Mouse (Mus musculus): Measurements from ENCODE around the gene Rtn4rl1. TPM values are rescaled to one million over a fixed set of nuclear protein-coding genes. Genes with fewer than 3 reads are reported as not detected.

Rtn4rl1 gene
- polyA plus RNA-seq, 1 experiment from 2014 or later = 12.4 TPM

DNA sequence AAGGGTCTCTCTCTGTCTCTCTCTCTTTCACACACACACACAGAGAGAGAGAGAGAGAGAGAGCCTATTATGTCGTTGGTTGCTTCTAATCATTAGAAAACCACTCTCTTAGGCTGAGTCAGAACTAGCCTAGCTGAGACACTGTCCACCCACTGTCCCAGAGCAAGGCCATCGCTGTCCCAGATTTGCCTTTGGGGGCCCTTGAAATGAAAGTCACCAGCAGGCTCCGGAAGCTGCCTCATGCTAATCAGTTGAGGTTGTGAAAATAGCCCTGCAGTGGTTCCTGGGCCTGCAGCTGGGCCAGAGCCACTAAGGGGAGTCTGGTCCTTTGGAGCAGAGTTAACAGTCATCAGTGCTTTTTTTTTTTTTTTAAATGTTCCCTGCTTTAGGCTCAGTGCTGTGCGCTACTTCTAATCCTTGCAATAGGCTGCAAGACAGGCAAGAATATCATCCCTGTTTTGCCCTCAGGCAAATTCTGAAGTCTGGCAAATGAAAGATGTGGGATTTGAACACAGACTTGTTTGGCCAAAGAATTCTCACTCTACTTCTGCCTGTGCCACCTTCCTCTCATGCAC, 92.4 kb downstream of the Rtn4rl1 start:
- 34% methylated on average over 4 of the region's 4 CpGs for WGBS
- peaks cover 32% of the 10 kb centered on the region for H3K4me1 ChIP-seq (ENCODE audit: control insufficient read depth, insufficient read depth, low read length)
- no peaks in the 10 kb centered on the region; the same call in 1 of the 2 replicates for H3K27me3 ChIP-seq (ENCODE audit: control insufficient read depth, insufficient read depth, low read length)
- no peak overlapping the region for H3K4me2 ChIP-seq (ENCODE audit: low read depth, low read length)
- peak overlapping the region; percentile 46 for H3K27ac ChIP-seq (ENCODE audit: low read length)
- H3K36me3 ChIP-seq (ENCODE audit: control insufficient read depth, insufficient read depth) = no peaks in the 10 kb centered on the region
- H3K9ac ChIP-seq (ENCODE audit: low read length) = no peak overlapping the region
- H3K4me3 ChIP-seq (ENCODE audit: low read length) = no peak overlapping the region
- ATAC-seq (replicated peaks; ENCODE audit: extremely low read depth, insufficient read depth, low FRiP score) = no peak
- no peaks in the 10 kb centered on the region for H3K9me3 ChIP-seq (replicated peaks; ENCODE audit: control insufficient read depth, low read length)

DNA sequence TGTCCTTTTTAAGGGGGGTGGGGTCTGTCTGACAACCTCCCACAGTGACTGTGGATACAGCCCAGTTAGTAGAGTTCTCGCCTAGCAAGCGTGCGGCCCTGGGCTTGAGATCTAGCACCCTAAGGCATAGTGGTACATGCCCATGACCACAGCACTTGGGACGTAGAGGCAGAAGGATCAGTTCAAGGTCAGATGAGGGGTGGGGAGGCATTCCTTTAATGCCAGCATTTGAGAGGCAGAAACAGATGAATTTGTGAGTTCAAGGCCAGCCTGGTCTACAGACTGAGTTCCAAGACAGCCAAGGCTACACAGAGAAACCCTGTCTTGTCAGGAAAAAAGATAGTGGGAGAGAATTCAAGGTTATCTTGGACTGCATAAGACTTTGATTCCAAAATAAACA, 93.3 kb downstream of the Rtn4rl1 start:
- 91% methylated on average over 4 of the region's 4 CpGs for WGBS
- Histone ChIP-seq H3K27ac (ENCODE audit: low read length) (0 out of 2 replicates have a peak overlapping the region, but pooled peaks have one; percentile 7), H3K36me3 (ENCODE audit: control insufficient read depth, insufficient read depth) (no peaks in the 10 kb centered on the region), H3K9me3 (replicated peaks; ENCODE audit: control insufficient read depth, low read length) (no peaks in the 10 kb centered on the region), H3K4me3 (ENCODE audit: low read length) (no peak overlapping the region), H3K4me2 (ENCODE audit: low read depth, low read length) (no peak overlapping the region), H3K27me3 (ENCODE audit: control insufficient read depth, insufficient read depth, low read length) (no peaks in the 10 kb centered on the region; the same call in 1 of the 2 replicates), H3K4me1 (ENCODE audit: control insufficient read depth, insufficient read depth, low read length) (peaks cover 29% of the 10 kb centered on the region), H3K9ac (ENCODE audit: low read length) (no peak overlapping the region)
- ATAC-seq (replicated peaks; ENCODE audit: extremely low read depth, insufficient read depth, low FRiP score) = no peak

DNA sequence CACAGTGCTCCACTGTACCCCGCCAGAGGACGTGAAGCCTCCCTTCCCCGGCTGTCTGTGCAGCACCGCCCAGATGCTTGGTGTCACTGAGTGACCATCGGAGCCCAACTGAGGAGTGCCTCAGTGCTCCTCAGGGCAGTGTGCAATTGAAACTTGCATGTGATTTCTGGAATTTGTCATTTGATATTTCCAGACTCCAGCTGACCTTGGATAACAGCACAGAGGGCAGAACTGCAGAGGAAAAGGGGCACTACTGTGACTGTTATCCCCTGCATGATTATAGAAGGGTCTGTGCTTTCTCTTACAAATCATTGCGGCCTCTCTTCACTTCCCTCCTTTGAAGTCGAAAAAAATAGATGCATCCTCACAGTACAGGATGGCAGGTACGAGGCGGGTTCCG, 94.4 kb downstream of the Rtn4rl1 start:
- no peak overlapping the region for H3K4me3 ChIP-seq (ENCODE audit: low read length)
- H3K9me3 ChIP-seq (replicated peaks; ENCODE audit: control insufficient read depth, low read length) = no peaks in the 10 kb centered on the region
- H3K27me3 ChIP-seq (ENCODE audit: control insufficient read depth, insufficient read depth, low read length) = no peaks in the 10 kb centered on the region
- WGBS = 37% methylated on average over 10 of the region's 10 CpGs
- H3K27ac ChIP-seq (ENCODE audit: low read length) = peak overlapping the region; percentile 90
- H3K36me3 ChIP-seq (ENCODE audit: control insufficient read depth, insufficient read depth) = no peaks in the 10 kb centered on the region
- peak overlapping the region; percentile 58 for H3K9ac ChIP-seq (ENCODE audit: low read length)
- peak; percentile 70 for ATAC-seq (replicated peaks; ENCODE audit: extremely low read depth, insufficient read depth, low FRiP score)
- H3K4me1 ChIP-seq (ENCODE audit: control insufficient read depth, insufficient read depth, low read length) = peaks cover 34% of the 10 kb centered on the region
- H3K4me2 ChIP-seq (ENCODE audit: low read depth, low read length) = peak overlapping the region; percentile 13; the same call in 1 of the 2 replicates

DNA sequence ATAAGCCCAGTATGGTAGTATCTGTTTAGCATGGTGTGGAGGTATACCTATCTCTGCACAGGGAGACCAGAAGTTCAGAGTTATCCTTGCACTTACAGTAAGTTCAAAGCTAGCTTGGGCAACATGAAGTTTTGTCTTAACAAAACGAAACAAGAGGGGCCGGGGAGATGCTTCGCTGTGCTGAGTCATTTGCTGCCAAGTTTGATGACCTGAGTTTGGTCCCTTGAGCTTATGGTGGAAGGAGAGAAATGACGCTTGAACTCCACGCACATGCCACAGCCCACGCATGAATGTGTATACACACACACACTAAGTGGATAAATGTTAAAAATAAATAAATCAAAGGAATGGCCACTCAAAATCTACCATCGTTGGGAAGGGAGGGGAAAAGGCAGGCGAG, 94.9 kb downstream of the Rtn4rl1 start:
- peaks cover 35% of the 10 kb centered on the region for H3K4me1 ChIP-seq (ENCODE audit: control insufficient read depth, insufficient read depth, low read length)
- H3K9ac ChIP-seq (ENCODE audit: low read length) = peak overlapping the region; percentile 58

GRCm38 (mm10) chr11:75289120-75289519, 95.5 kb downstream of the Rtn4rl1 start:
- no peak for ATAC-seq (replicated peaks; ENCODE audit: extremely low read depth, insufficient read depth, low FRiP score)
- Histone ChIP-seq H3K9me3 (replicated peaks; ENCODE audit: control insufficient read depth, low read length) (no peaks in the 10 kb centered on the region), H3K27me3 (ENCODE audit: control insufficient read depth, insufficient read depth, low read length) (no peaks in the 10 kb centered on the region), H3K4me1 (ENCODE audit: control insufficient read depth, insufficient read depth, low read length) (peaks cover 39% of the 10 kb centered on the region), H3K9ac (ENCODE audit: low read length) (no peak overlapping the region), H3K4me3 (ENCODE audit: low read length) (no peak overlapping the region), H3K36me3 (ENCODE audit: control insufficient read depth, insufficient read depth) (no peaks in the 10 kb centered on the region), H3K27ac (ENCODE audit: low read length) (peak overlapping the region; percentile 90), H3K4me2 (ENCODE audit: low read depth, low read length) (no peak overlapping the region)
- 48% methylated on average over 2 of the region's 2 CpGs for WGBS

More for the DNA sequence above, 94.9 kb downstream of the Rtn4rl1 start:
- ATAC-seq (replicated peaks; ENCODE audit: extremely low read depth, insufficient read depth, low FRiP score) = no peak
- 78% methylated on average over 8 of the region's 8 CpGs for WGBS
- Histone ChIP-seq H3K27me3 (ENCODE audit: control insufficient read depth, insufficient read depth, low read length) (no peaks in the 10 kb centered on the region), H3K9me3 (replicated peaks; ENCODE audit: control insufficient read depth, low read length) (no peaks in the 10 kb centered on the region), H3K36me3 (ENCODE audit: control insufficient read depth, insufficient read depth) (no peaks in the 10 kb centered on the region), H3K4me2 (ENCODE audit: low read depth, low read length) (peak overlapping the region; percentile 2; the same call in 1 of the 2 replicates), H3K4me3 (ENCODE audit: low read length) (no peak overlapping the region), H3K27ac (ENCODE audit: low read length) (peak overlapping the region; percentile 90)

DNA sequence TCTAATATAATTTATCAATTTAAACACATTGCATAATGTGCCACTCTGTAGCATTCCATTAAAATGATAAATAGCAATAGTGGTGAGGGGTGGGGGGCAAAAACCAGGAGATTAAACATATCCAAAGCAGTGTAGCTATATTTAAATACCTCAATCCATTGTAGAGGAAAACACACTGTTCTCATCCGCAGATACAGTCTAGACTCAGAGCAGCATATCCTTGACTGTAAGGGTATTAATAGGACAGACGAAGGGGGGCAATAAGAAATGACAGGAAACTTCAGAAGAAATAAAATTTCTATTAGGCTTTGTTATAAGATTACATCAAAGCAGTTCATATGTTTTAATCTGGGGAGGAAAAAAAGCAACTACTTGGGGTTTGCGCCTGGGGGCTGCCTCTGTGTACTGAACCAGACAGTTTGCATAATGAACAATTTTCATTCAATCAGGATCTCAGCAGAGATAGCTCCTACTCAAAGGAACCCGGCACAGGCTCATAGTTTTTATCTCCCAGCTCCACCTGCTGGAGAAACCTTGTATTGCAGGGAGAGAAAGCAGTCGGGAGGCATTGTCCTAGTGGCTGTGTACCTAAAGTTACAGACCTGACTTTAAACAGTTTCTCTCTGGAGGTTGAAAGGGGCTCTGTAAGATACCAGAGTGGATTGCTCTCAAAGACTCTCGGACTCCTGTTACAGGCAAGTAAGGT, 97.1 kb downstream of the Rtn4rl1 start:
- Histone ChIP-seq H3K9ac (ENCODE audit: low read length) (peak overlapping the region; percentile 3; the same call in 1 of the 2 replicates), H3K9me3 (replicated peaks; ENCODE audit: control insufficient read depth, low read length) (no peaks in the 10 kb centered on the region), H3K4me1 (ENCODE audit: control insufficient read depth, insufficient read depth, low read length) (peaks cover 51% of the 10 kb centered on the region), H3K27ac (ENCODE audit: low read length) (peak overlapping the region; percentile 46), H3K4me2 (ENCODE audit: low read depth, low read length) (peak overlapping the region; percentile 47), H3K4me3 (ENCODE audit: low read length) (no peak overlapping the region), H3K27me3 (ENCODE audit: control insufficient read depth, insufficient read depth, low read length) (no peaks in the 10 kb centered on the region), H3K36me3 (ENCODE audit: control insufficient read depth, insufficient read depth) (no peaks in the 10 kb centered on the region)
- WGBS = 14% methylated on average over 6 of the region's 6 CpGs
- no peak for ATAC-seq (replicated peaks; ENCODE audit: extremely low read depth, insufficient read depth, low FRiP score)

DNA sequence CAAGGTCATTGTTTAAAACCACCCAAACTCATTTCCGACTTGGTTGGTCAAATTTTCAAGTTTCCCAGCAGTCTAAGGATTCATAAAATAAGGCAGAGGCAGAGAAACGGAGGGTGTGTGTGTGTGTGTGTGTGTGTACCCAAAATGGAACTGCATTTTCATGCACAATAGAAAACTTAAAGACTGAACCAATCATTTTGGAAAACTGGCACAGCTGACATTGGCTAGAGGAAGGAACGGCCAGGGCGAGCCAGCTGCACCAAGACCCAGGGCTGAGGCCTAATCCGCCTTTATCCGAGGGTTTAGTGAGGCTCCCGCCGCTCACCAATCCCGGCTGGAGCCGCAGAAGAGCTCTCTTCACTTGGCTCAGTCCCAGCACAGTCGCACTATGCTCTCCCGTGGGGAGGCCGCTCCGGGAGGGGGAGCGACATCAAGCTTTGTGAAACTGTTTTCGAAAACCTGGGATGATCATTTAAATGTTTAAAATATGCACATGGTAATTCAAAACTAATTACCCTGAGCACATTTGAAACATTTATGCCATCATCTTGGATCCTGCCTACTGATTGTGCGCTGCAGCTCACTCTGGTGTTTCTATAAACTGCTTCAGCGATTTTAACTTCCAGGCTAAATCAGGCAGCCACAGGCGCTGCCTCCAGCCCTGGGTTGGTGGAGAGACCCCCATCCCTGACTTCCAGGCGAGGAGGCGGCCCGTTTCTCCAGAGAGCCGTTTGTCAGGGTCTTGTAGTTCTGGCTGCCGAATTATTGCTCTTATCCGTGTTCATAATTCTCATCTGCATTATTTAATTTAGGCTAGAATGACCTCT, 98.0 kb downstream of the Rtn4rl1 start:
- Histone ChIP-seq H3K4me3 (ENCODE audit: low read length) (peak overlapping the region; percentile 3; the same call in 1 of the 2 replicates), H3K36me3 (ENCODE audit: control insufficient read depth, insufficient read depth) (no peaks in the 10 kb centered on the region), H3K27me3 (ENCODE audit: control insufficient read depth, insufficient read depth, low read length) (no peaks in the 10 kb centered on the region), H3K4me1 (ENCODE audit: control insufficient read depth, insufficient read depth, low read length) (peaks cover 54% of the 10 kb centered on the region), H3K9me3 (replicated peaks; ENCODE audit: control insufficient read depth, low read length) (no peaks in the 10 kb centered on the region), H3K4me2 (ENCODE audit: low read depth, low read length) (peak overlapping the region; percentile 47), H3K27ac (ENCODE audit: low read length) (peak overlapping the region; percentile 46), H3K9ac (ENCODE audit: low read length) (peak overlapping the region; percentile 3; the same call in 1 of the 2 replicates)
- ATAC-seq (replicated peaks; ENCODE audit: extremely low read depth, insufficient read depth, low FRiP score) = peak; percentile 57
- WGBS = 24% methylated on average over 25 of the region's 25 CpGs

GRCm38 (mm10) chr11:75292281-75292680, 98.7 kb downstream of the Rtn4rl1 start:
- Histone ChIP-seq H3K9me3 (replicated peaks; ENCODE audit: control insufficient read depth, low read length) (no peaks in the 10 kb centered on the region), H3K9ac (ENCODE audit: low read length) (no peak overlapping the region), H3K4me2 (ENCODE audit: low read depth, low read length) (no peak overlapping the region), H3K4me3 (ENCODE audit: low read length) (no peak overlapping the region), H3K4me1 (ENCODE audit: control insufficient read depth, insufficient read depth, low read length) (peaks cover 60% of the 10 kb centered on the region), H3K36me3 (ENCODE audit: control insufficient read depth, insufficient read depth) (no peaks in the 10 kb centered on the region), H3K27ac (ENCODE audit: low read length) (no peak overlapping the region), H3K27me3 (ENCODE audit: control insufficient read depth, insufficient read depth, low read length) (no peaks in the 10 kb centered on the region)
- 84% methylated on average over 7 of the region's 7 CpGs for WGBS
- ATAC-seq (replicated peaks; ENCODE audit: extremely low read depth, insufficient read depth, low FRiP score) = no peak

Data from heart, embryonic 16.5 days (tissue).